Mouse (Mus musculus) midbrain, postnatal 0 days (tissue): ENCODE results near the gene Hipk1. TPM values are rescaled to one million over a fixed set of nuclear protein-coding genes. Genes with fewer than 3 reads are reported as not detected.
A peak's percentile ranks its signal among the peaks of the same experiment; 100 is the strongest.
"Not testable (repeated sequence)": the region's sequence is repeated elsewhere in the genome, so short reads cannot be mapped to it uniquely, and the experiment has no call there.

Experiments used
- ATAC-seq: fragments of 200-750 bp; cut with Nextera tagmentation; 2 replicates; pipeline ENCODE4 v1.8.0; 2017; ENCODE audit warnings: moderate number of reproducible peaks, mild to moderate bottlenecking, moderate TSS enrichment, moderate library complexity; ENCODE audit not compliant: low FRiP score
- DNase-seq: peaks from one replicate; pipeline ENCODE4 v3.0.0-alpha.2; 2015; ENCODE audit warnings: low spot score
- H3K27ac ChIP-seq: fragments of 300-500 bp; sonication (generic); 2 replicates; pipeline ENCODE4 v1.5.1; 2014; ENCODE audit warnings: low read depth, mild to moderate bottlenecking, low read length, mixed read lengths
- H3K27me3 ChIP-seq: fragments of 300-500 bp; sonication (generic); 2 replicates; pipeline ENCODE4 v1.6.1; 2014; ENCODE audit warnings: low read length, control low read depth, mixed read lengths; ENCODE audit not compliant: insufficient read depth
- H3K36me3 ChIP-seq: fragments of 300-500 bp; sonication (generic); 2 replicates; pipeline ENCODE4 v1.6.1; 2014; ENCODE audit warnings: low read length, control low read depth, mixed read lengths; ENCODE audit not compliant: insufficient read depth
- H3K4me1 ChIP-seq: fragments of 300-500 bp; sonication (generic); 2 replicates; pipeline ENCODE4 v1.6.1; 2014; ENCODE audit warnings: mild to moderate bottlenecking, control low read depth, antibody characterized with exemption, low read length, mixed read lengths; ENCODE audit not compliant: insufficient read depth
- H3K4me2 ChIP-seq: fragments of 300-500 bp; sonication (generic); 2 replicates; pipeline ENCODE4 v1.6.1; 2014; ENCODE audit warnings: low read depth, mild to moderate bottlenecking, low read length, mixed read lengths; ENCODE audit not compliant: poor library complexity, severe bottlenecking
- H3K4me3 ChIP-seq: fragments of 300-500 bp; sonication (generic); 2 replicates; pipeline ENCODE4 v1.5.1; 2014; ENCODE audit warnings: low read depth, mild to moderate bottlenecking, low read length, moderate library complexity
- H3K9ac ChIP-seq: fragments of 300-500 bp; sonication (generic); replicated peaks from 2 replicates; pipeline ENCODE4 v1.6.1; 2014; ENCODE audit warnings: mild to moderate bottlenecking, low read length, moderate library complexity, mixed read lengths; ENCODE audit not compliant: poor library complexity, severe bottlenecking
- H3K9me3 ChIP-seq: fragments of 300-500 bp; sonication (generic); 2 replicates; pipeline ENCODE4 v1.6.1; 2016; ENCODE audit warnings: low read length, control low read depth
- CTCF ChIP-seq: IDR thresholded peaks from 2 replicates; pipeline ENCODE4 v1.5.1; 2016; ENCODE audit warnings: antibody characterized with exemption, mild to moderate bottlenecking
- WGBS: fragments of 180-500 bp; shearing (Covaris S2); extraction: QIAGEN DNeasy Blood & Tissue Kit; methylation state at CpG from one replicate; pipeline ENCODE4 v1.1.7; 2014; 5-methylcytosine and 5-hydroxymethylcytosine counted together
- polyA plus RNA-seq: library from polyadenylated mRNA; unstranded; fragments of >200 nt; fragmentation: Nextera tagmentation; extraction: Ambion mirVana; gene quantifications from 2 replicates; pipeline ENCODE4 v1.2.1, GENCODE M21; 2015
- total RNA-seq: library from RNA; depleted of rRNA; stranded (reverse); fragments of >200 nt; gene quantifications from 2 replicates; pipeline ENCODE4 v1.2.3, GENCODE M21; 2014

Hipk1 gene
- total and polyA plus RNA-seq, 2 experiments from 2014 or later: 7.7 to 77.2 TPM

GRCm38 (mm10) chr3:103801631-103802531, 10.5 kb upstream of the Hipk1 start:
- no peak overlapping the region for H3K4me2 ChIP-seq
- no peaks in the 10 kb centered on the region for H3K9me3 ChIP-seq
- H3K4me3 ChIP-seq: no peak overlapping the region
- H3K4me1 ChIP-seq: no peaks in the 10 kb centered on the region
- TF ChIP-seq CTCF: no peak
- H3K9ac ChIP-seq: no peak overlapping the region
- no peaks in the 10 kb centered on the region for H3K27me3 ChIP-seq
- peak overlapping the region; percentile 27; the same call in 1 of the 2 replicates for H3K27ac ChIP-seq
- no peak for ATAC-seq
- WGBS: 76% methylated on average over 10 of the region's 10 CpGs
- DNase-seq: peak; percentile 55
- H3K36me3 ChIP-seq: peaks cover 15% of the 10 kb centered on the region

- DNase-seq: no peak
- 83% methylated on average over 2 of the region's 2 CpGs for WGBS
- no peaks in the 10 kb centered on the region for H3K9me3 ChIP-seq
- no peaks in the 10 kb centered on the region for H3K4me1 ChIP-seq
- no peak for TF ChIP-seq CTCF
- H3K4me3 ChIP-seq: no peak overlapping the region
- no peak for ATAC-seq
- H3K4me2 ChIP-seq: no peak overlapping the region
- peaks cover 11% of the 10 kb centered on the region for H3K36me3 ChIP-seq
- no peak overlapping the region for H3K27ac ChIP-seq
- H3K27me3 ChIP-seq: no peaks in the 10 kb centered on the region
- H3K9ac ChIP-seq: no peak overlapping the region
Measured at GRCm38 (mm10) chr3:103799507-103799906, 8.1 kb upstream of the Hipk1 start.

GRCm38 (mm10) chr3:103796389-103796788, 5.0 kb upstream of the Hipk1 start:
- no peaks in the 10 kb centered on the region for H3K36me3 ChIP-seq
- H3K27me3 ChIP-seq: no peaks in the 10 kb centered on the region
- H3K4me3 ChIP-seq: no peak overlapping the region
- no peak overlapping the region for H3K9ac ChIP-seq
- WGBS: 57% methylated on average over 2 of the region's 2 CpGs
- H3K27ac ChIP-seq: no peak overlapping the region
- no peaks in the 10 kb centered on the region for H3K4me1 ChIP-seq
- TF ChIP-seq CTCF: no peak
- H3K4me2 ChIP-seq: no peak overlapping the region
- DNase-seq (no peak), ATAC-seq (no peak)
- no peaks in the 10 kb centered on the region for H3K9me3 ChIP-seq

- no peak overlapping the region for H3K9ac ChIP-seq
- no peak overlapping the region for H3K27ac ChIP-seq
- no peak overlapping the region for H3K4me3 ChIP-seq
- H3K36me3 ChIP-seq: no peaks in the 10 kb centered on the region
- H3K9me3 ChIP-seq: no peaks in the 10 kb centered on the region
- TF ChIP-seq CTCF: no peak
- no peaks in the 10 kb centered on the region for H3K27me3 ChIP-seq
- H3K4me2 ChIP-seq: no peak overlapping the region
- 75% methylated on average over 1 of the region's 1 CpGs for WGBS
- DNase-seq: no peak
- ATAC-seq: no peak
- 0 out of 2 replicates have a peak, but pooled peaks cover 9% of the 10 kb centered on the region for H3K4me1 ChIP-seq
Measured at GRCm38 (mm10) chr3:103792566-103792965, 1.2 kb upstream of the Hipk1 start.

- 68% methylated on average over 5 of the region's 5 CpGs for WGBS
- not testable (repeated sequence) for H3K9ac ChIP-seq, H3K9me3 ChIP-seq, H3K27me3 ChIP-seq, ATAC-seq, DNase-seq, H3K36me3 ChIP-seq, H3K4me1 ChIP-seq
- Histone ChIP-seq H3K27ac (peak overlapping the region; percentile 93; the same call in 1 of the 2 replicates), H3K4me2 (peak overlapping the region; percentile 62), H3K4me3 (peak overlapping the region; percentile 77)
Measured at GRCm38 (mm10) chr3:103792111-103792406, 696 bp upstream of the Hipk1 start.

- H3K4me2 ChIP-seq: peak overlapping the region; percentile 62
- H3K9ac ChIP-seq: peak overlapping the region; percentile 89
- peak; percentile 19 for DNase-seq
- no peak for TF ChIP-seq CTCF
- no peaks in the 10 kb centered on the region for H3K36me3 ChIP-seq
- peak overlapping the region; percentile 77 for H3K4me3 ChIP-seq
- H3K27me3 ChIP-seq: no peaks in the 10 kb centered on the region
- H3K27ac ChIP-seq: peak overlapping the region; percentile 93
- ATAC-seq: peak; percentile 82
- under 1% methylated on average over 37 of the region's 61 CpGs for WGBS
- H3K9me3 ChIP-seq: no peaks in the 10 kb centered on the region
- H3K4me1 ChIP-seq: peaks cover 9% of the 10 kb centered on the region; the same call in 1 of the 2 replicates
Measured at GRCm38 (mm10) chr3:103790346-103791145, 817 bp downstream of the Hipk1 start.
